Mouse (Mus musculus): ENCODE results near the gene Nhsl2.
A peak's percentile ranks its signal among the peaks of the same experiment; 100 is the strongest.

Gene Nhsl2

DNA sequence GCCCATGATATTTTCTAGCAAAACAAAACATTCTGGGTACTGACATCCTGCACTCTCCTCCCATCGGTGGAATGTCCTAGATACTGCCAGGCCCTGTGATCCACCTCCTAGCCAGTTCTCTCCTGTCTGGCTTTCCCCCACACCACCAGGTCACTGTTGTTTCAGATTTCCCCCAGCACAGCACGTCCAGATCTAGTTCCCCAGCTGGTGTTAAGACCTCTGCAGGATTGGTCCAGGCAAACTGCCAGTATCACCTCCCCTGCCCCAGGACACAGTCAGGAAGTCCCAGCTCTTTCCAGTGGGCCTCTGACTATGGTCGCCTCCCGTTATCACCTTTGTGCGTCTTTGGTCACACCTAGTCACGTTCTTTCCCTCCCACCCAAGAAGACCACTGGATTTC is 134.5 kb downstream of the Nhsl2 start:
- no peak for DNase-seq (ENCODE audit: low spot score in 2 of 2)

DNA sequence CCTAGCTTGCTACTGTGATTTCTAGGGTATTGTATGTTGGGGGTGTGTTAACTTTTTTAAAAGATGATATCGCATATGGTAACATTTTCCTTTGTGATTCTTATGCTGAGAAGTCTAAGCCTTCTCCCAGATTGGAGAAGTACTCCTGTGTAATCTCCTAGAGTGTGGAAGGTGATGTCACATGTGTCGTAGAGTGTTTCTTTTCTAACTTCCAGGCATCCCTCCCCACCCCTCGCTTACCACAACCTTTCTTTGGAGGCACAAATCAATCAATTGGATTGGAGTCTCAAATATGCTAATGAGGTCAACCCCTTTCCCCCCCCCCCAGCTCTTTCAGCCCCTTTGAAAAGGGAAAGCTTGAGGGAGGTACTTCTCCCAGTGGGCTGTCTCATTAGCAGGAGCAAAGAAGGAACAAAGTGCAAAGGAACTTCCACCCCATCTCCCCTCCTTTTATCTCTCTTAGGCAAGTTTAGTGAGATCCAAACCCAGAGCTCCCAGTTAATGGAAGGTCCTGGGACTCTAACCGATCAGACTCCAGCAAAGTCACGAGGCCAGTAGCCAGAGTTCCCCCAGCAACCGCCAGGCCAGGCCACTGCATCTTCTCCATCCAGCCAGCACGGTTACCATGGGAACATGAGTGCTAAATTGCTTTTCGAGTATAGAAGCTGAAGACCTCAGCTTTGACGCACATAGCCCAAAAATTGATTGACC is 137.6 kb downstream of the Nhsl2 start:
- no peak for DNase-seq (ENCODE audit: low spot score in 2 of 2)

DNA sequence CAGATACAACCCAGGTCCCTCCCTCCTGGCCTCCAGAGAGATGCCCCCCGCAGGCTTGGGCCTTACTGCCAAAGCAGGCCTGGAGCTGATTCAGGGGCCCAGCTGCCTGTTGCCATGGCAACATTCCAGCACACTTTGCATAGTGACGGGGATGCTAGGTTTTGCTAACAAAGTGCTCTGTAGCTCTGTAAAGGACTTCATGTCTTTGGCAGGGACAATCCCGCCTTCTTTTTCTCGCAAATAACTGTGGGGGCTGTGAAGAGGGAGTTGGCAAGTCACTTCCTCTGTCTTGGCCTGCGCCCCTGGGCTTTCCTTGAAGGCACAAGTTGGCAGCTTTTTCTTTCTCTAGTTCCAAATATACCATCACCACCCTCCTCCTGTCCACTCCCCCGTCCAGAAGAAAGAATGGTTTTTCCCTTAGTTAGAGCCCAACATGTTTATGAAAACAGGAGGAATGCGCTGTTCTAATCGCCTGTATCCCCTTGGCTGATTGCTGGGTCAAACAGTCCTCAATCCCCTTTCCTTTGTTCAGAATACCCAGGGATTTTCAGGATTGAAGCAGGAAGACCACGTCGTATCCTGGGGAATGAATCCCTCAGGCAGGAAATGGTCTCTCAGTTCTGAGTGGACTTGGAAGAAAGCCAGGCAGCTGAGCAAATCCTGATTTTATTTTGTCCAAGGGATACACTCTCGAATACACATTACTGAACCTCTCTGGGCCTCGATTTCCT is 144.8 kb downstream of the Nhsl2 start:
- DNase-seq (ENCODE audit: low spot score in 2 of 2) = no peak

DNA sequence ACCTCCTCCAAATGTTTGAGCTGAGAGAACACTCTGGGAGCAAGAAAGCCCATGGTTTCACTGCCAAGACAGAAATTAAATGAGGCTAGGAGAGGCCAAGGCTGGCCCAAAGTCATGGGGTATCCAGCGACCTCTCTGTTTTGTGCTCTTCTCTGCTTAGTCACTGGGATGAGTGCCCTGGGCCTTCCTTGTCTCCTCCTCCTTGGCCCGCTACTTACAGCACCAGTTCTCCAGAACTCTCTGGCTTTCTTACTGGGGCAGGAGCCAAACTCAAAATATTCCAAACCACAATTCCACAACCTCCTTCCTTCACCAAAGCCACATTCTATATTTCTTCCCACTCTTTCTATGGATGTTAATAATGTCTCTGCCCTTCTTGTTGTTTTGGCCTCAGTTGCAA is 147.5 kb downstream of the Nhsl2 start:
- no peak for DNase-seq (ENCODE audit: low spot score in 2 of 2)

DNA sequence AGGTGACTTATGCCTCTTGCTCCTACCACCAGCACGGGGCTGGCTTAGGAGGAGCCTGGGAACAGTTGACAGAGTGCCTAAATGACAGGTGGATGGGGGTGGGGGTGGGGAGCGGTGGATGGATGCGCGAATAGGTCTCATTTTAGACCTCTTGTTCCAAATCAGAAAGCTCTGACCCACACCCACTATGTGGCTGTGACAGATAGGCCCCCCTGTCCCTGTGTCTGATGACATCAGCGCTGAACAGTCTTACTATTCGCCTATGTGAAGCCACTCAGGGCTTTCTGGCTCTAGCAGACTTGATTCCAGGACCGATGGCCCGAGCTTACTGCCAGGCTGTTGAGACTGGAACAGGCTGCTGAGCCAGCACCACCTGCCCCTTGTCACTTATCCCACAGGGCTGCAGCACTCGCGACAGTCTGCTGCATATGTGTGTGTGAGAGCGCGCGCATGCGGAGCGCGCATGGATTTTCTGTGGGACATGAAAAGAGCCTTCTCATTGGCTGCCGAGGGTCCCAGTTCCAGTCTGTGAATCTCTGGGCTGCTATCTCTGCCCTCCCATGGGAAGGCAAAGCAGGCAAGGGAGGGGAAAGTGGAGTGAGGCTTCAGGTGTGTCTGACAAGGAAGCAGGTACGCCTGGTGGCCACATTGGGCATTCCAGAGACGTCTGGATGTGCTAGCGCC is 154.6 kb downstream of the Nhsl2 start:
- DNase-seq (ENCODE audit: low spot score in 2 of 2) = no peak

DNA sequence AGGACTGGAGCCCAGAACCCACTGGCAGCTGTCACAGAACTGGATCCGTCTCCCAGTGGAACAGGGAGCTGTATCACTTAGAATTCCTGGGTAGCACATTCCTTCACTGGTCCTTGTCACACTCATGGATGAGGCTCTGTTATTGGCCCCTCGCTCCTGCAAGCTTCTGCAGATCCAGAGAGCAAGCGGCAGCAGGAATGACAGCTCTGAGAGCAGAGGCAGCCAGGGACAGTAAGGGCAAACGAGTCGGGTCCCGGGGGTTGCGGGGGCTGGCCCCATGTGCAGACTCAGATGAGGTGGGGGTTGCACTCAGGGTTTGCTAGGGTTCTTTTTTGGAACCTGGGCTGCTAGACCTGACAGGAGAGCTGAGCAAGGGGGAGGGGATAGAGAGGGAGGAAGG is 155.2 kb downstream of the Nhsl2 start:
- no peak for DNase-seq (ENCODE audit: low spot score in 2 of 2)

DNA sequence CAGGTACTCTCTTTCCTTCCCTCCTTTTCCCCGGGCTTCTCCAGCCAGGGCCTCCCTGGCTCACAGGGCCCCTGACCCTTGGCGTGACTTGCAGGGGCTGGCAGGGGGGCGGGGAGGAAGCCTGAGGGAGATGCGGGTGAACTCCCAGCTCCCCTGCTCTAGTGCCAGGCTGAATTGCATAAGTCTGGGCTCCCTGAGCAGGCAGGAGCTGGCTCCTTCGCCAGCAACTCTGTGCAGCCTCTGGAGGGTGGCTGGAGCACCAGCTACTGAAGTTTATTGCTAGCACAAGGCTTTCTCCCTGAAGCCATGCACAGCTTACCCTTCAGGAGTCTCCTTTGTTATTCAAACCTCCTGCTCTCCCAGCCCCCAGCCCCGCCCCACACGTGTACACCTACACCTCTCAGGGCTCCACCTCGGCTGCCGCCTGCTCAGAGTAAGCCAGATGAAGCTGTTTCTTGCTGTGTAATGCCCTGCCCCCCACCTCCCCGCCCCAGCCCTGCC is 156.0 kb downstream of the Nhsl2 start:
- no peak for DNase-seq (ENCODE audit: low spot score in 2 of 2)

DNA sequence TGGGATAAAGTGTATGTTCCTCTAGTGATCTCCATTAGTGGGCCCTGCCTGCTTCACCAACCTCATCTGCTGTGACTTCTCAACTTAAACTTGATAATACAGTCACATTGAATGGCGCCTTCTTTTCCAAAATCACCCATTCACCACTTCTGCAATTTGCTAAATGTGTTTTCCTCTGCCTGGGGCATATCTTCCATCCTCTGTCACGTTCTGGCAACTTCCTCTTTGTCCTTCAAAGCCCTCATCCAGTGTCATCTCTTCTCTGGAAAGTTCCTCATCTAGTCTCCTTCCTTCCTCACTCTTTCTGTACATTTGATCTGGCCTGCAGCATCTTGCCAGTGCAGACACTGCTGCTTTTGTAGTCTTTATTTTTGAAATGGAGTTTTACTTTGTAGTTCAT is 158.8 kb downstream of the Nhsl2 start:
- DNase-seq (ENCODE audit: low spot score in 2 of 2) = no peak

DNA sequence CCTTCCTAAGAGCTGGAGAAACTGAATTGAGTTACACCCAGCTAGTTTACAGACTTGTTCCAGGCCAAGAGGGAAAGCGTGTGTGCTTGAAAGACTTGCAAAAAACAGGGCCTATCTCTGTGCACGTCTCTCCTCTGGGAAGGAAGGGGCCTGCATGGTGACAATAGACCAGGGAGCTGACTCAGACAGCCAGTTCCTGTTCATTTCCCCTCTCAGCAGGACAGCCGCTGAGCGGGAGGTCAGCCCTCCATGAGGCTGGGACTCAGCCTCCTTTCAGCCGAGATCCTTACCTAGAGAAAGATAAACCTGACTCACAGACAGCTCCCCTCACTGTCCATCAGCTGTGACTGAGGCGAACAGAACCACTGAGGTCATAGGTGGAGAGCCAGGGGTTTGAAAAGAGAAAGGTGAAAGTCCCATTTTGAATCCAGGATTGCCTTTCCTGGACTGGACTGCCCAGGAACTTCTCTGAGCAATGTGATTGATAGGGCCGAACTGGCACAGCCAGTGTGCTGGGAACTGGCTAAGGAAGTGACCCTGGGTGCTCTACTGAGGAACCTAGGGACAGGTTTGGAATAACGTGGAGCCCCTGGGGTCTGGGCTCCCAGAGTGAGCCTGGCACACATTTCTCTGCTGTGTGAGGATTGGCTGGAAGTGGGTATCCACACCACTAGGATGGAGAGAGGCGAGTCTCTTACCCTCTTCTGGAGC is 168.2 kb downstream of the Nhsl2 start:
- no peak for DNase-seq (ENCODE audit: low spot score in 2 of 2)

DNA sequence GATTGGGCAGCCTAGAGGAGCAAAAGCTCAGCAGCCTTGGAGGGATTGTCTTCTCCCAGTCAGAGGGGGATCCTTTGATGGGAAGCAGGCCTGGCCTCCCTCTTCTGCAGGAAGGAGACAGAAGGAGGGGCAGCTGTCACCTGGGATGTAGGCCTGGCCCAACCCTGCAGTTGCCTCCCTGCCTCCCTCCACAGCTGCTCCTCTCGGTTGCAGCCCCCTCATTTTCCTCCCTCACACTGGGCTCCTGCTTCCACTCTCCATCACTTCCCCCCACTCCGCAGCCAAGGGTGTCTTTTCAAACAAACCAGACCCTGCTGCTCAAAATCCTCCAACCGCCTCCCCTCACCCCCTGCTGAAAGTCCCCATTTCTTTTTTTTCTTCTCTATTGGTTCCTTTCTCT is 169.7 kb downstream of the Nhsl2 start:
- DNase-seq (ENCODE audit: low spot score in 2 of 2) = no peak

DNA sequence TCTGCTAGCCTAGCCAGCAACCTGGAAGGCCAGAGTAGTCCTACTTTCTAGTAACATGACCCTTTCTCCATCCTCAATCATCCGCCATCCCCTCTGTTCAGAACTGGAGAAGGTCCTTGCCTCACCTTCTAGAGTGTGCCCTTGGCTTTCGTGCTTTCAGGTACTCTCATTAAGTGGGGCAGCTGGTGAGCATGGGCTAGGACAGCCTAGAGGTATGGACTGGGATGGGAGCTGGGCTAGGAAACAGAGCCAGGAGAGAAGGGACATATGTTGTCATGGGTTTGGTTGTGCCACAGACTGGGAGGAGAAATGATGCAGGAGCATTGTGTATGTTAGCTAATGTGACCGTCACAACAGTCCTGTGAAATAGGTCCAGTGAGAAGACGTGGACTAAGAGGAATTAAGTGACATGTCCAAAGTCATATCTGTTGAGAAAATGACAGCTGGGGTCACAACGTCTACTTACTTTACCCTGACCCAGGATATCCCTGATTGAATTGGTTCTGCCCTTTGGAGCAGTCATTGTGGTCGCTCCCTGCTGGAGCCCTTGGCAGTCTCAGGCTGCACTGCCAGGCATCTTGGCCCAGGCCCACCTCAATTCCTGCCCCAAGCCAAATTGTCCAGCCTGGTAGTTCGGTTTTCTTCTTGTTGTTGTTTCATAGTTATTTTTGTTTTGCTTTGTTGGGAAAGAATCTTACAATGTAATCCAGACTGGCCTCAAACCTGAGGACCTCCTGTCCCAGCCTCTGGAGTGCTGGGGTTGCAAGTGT is 170.5 kb downstream of the Nhsl2 start:
- DNase-seq (ENCODE audit: low spot score in 2 of 2) = no peak

DNA sequence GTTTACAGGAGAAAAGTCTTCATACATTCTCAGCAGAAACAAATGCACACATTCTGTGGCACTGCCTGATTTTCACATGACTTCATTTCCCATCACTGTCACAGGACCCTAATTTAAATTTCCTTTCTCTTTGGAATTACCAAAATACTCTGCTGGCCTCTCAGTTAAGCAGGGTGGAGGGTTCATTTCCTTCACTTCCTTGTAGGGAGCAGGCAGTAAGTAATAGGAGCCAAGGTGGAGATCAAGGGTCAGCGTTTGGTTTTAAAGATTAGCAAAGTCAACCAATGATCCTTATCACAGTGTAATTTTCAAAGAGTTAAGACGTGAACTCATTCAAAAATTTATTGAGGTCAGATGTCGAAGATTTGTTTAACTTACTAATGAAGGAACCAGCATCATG is 175.8 kb downstream of the Nhsl2 start:
- DNase-seq (ENCODE audit: low spot score in 2 of 2) = no peak

DNA sequence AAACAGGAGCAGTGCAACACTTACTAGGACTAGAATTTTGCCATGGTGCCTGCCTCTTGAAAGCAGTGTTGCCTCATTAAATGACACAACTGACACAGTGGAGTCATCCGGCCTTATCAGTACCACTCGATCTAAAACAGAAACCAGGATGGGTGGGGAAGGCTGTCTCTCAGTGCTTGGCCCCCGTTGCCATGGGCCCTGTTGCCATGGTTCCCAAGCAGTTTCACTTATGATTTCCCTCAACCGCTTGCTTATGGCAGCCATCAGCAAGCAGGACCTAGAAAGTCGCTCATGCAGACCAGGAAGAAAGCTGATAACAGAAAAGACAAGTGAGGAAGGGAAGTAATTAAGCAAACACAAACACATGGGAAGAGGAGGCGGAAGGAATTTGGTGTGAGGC is 182.7 kb downstream of the Nhsl2 start:
- peak; percentile 66 to 77 for DNase-seq (ENCODE audit: low spot score in 2 of 2)

DNA sequence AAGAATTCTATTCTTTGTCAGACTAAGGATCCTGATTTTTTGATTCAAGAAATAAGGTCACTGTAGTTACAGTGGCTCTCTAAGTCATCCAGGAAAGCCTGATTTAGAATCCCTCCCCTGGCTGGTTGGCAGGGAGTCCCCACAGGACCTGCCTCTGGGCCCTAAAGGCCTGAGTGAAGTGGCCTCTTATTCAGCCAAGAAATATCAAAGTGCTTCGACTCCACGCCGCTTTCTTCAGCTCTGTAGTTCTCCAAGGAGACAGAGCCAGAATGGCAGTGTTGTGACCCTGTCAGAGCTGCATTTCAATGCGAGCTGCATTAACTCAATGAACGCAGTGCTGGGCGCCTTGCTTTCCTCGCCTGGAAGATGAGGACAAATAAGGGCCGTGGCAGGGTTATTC is 183.2 kb downstream of the Nhsl2 start:
- no peak for DNase-seq (ENCODE audit: low spot score in 2 of 2)

DNA sequence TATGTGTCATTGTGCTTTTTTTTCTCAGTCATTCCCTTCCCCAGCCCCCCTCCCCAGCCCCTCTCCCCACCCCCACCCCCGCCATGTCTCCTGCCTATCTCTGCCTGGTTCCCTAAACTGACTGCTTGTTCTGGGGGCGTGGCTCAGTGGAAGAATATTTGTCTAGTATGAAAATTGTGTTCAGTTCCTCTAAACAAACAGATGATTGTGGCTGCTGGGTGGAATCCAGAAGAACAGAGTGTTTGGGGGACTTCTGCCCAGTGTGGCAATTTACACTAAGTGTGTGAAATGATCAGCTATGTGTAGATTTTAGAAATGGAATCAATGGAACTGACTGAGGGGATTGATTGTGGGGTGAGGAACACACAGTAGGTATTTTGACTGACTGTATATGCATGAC is 184.4 kb downstream of the Nhsl2 start:
- DNase-seq (ENCODE audit: low spot score in 2 of 2) = no peak

DNA sequence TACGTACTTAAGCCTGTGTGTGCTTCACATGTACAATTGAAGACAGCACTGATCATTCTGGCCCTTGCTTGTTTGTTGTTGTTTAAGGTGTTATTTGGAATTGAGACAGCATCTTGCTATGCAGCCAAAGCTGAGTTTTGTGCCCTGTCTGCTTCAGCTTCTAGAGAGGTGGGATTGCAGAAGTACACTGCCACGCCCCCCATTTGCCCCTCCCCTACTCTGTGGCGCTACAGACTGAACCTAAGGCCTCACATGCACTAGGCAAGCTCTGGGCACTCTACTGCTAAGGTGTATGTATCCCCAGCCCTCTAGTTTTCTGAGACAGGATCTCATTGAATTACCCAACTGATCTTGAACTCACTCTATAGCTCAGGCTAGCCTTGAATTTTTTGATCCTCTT is 186.5 kb downstream of the Nhsl2 start:
- no peak for DNase-seq (ENCODE audit: low spot score in 2 of 2)

DNA sequence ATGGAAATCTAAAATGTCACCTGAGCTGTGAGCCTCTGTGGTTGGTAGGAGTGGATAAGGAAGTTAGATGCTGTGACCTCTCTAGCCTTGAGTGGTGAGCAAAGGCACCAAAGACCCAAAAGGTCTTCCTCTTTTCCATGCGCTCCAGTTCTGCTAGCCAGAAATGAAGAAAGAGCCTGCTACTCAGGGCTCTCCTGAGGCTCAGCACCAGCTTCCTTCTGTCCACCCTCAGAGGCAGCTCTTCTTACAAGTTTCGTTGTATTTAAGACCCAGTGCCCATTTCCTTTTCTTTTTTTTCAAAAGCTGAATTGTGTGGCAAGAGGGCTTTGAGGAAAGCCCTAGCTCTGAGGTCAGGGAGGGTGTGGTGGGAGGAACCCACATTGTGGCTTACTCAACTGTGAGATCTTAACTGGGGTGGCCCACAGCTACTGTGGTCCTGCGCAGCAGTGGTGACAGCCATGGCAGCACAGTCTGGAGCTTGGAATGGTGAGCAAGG is 187.7 kb downstream of the Nhsl2 start:
- peak; percentile 18 to 45 for DNase-seq (ENCODE audit: low spot score in 2 of 2)

DNA sequence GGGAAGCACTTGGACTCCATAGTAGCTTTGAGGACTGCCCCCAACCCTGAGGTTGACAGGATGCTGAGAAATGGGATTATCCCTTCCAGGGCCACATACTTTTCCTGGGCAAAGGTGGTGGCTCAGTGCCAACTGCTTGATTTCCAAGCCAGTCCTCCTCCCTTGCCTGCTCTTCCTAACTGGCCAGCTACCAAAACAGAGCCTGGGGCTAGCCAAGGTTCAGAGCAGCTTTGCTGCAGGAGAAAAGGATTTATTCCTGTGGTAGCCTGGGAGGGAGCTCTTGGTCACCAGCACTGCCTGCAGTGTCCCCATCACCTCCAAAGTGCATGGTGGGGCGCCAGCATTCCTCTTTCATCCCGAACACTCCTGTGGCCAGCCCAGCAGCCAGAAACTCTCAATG is 188.3 kb downstream of the Nhsl2 start:
- DNase-seq (ENCODE audit: low spot score in 2 of 2) = no peak

DNA sequence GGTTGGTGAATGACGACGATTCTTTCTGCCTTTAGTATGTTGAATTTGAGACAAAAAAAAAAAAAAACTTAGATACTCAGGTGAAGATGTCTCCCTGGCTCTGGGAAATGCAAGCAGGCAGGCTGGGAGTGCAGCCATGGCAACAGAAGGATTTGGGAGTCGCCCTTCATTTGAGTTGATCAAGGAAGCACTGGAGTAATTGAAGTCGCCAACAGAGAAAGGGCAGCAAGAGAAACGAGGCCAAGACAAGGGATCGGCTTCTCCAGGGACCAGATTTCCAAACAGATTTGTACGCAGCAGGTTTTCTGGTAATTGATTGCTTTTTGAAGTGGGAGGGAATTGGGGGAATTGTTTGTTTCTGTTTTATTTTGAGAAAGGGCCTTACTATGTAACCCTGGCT is 192.4 kb downstream of the Nhsl2 start:
- DNase-seq (ENCODE audit: low spot score in 2 of 2) = no peak

DNA sequence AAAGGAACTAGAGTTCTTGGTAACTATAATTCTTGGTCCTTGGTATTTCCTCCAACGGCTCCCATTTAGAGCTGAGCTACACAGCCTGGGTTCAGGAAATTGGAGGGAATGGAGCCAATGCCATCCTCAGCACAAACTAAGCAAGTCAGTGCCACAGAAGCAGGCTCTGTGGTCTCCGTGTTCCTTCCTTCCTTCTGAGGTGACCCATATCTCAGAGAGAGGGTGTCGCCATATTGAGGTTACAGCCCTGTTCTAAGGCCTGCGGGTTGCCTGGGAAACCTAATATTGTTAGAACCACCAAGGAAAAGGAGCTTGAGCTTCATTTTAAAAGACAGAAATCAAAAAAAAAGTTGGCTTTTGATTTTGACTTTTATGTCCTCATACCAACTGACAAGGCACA is 193.2 kb downstream of the Nhsl2 start:
- no peak for DNase-seq (ENCODE audit: low spot score in 2 of 2)

DNA sequence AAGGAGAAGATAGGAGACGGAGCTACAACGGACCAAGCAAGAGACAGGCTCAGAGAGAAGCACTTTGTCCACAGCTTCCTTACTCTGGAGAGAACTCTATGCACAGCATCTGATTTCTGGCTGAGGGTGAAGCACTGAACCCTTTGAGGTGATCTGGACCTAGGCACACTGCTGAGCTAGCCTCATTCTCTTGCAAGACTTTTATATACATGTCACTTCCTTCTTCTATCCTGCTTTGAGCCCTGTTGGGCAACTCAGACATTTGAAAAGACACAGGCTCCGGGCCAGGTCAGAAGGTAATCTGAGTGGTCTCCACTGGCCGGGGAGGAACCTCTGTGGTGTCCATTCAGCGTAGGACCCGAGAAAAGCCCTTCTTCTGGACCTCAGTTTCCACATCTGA is 201.4 kb downstream of the Nhsl2 start:
- no peak for DNase-seq (ENCODE audit: low spot score in 2 of 2)

Measured in natural killer cell, adult 2 months (primary cell).